Comparison of ENCODE assay signal across 19 mouse cellular contexts in genomic region chr2:165263861-165264260, GRCm38 (mm10). TPM values are rescaled to one million over a fixed set of nuclear protein-coding genes. Genes with fewer than 3 reads are reported as not detected.
DNase-seq lines count a peak whose midpoint lies in the region; ATAC-seq and TF ChIP-seq lines count a peak whose summit lies in the region.
"Had no signal": no experiment of that assay in that cellular context is flagged by ENCODE, and none has a peak within 500 bp of the region (broad histone marks: within the 10 kb centered on the region; RNA-seq: fewer than 3 reads in every experiment).

No protein-coding gene starts in this region.

- H3K4me1 ChIP-seq in forebrain, embryonic 12.5 days, result peaks cover 36% of the 10 kb centered on the region
- H3K4me1 ChIP-seq in forebrain, embryonic 15.5 days, result peaks cover 26% of the 10 kb centered on the region
- peaks cover 21% of the 10 kb centered on the region for H3K4me1 ChIP-seq in midbrain, postnatal 0 days (ENCODE audit: insufficient read depth, low read length)
- H3K4me1 ChIP-seq: heart, embryonic 12.5 days; liver, embryonic 12.5 days had no signal

- H3K36me3 ChIP-seq in forebrain, embryonic 12.5 days (replicated peaks), result no peaks in the 10 kb centered on the region
- no peaks in the 10 kb centered on the region for H3K36me3 ChIP-seq in forebrain, embryonic 15.5 days
- no peaks in the 10 kb centered on the region for H3K36me3 ChIP-seq in midbrain, postnatal 0 days (ENCODE audit: insufficient read depth, low read length)
- H3K36me3 ChIP-seq: heart, embryonic 12.5 days; limb, embryonic 10.5 days; liver, embryonic 12.5 days had no signal

- H3K9me3 ChIP-seq in forebrain, embryonic 12.5 days, result no peaks in the 10 kb centered on the region
- H3K9me3 ChIP-seq in forebrain, embryonic 15.5 days, result no peaks in the 10 kb centered on the region
- no peaks in the 10 kb centered on the region for H3K9me3 ChIP-seq in midbrain, postnatal 0 days (ENCODE audit: low read length)
- H3K9me3 ChIP-seq: heart, embryonic 12.5 days; limb, embryonic 10.5 days; liver, embryonic 12.5 days had no signal

- no peak overlapping the region for H3K4me3 ChIP-seq in forebrain, embryonic 12.5 days (replicated peaks)
- H3K4me3 ChIP-seq in forebrain, embryonic 15.5 days, result no peak overlapping the region
- no peak overlapping the region for H3K4me3 ChIP-seq in midbrain, postnatal 0 days (ENCODE audit: low read depth, low read length)
- H3K4me3 ChIP-seq: heart, embryonic 12.5 days; limb, embryonic 10.5 days; liver, embryonic 12.5 days had no signal

- no peak overlapping the region for H3K4me2 ChIP-seq in forebrain, embryonic 12.5 days
- no peak overlapping the region for H3K4me2 ChIP-seq in forebrain, embryonic 15.5 days (replicated peaks)
- no peak overlapping the region for H3K4me2 ChIP-seq in midbrain, postnatal 0 days (ENCODE audit: low read depth, low read length, poor library complexity, severe bottlenecking)
- H3K4me2 ChIP-seq: heart, embryonic 12.5 days; liver, embryonic 12.5 days had no signal

- no peak overlapping the region for H3K27ac ChIP-seq in forebrain, embryonic 12.5 days
- no peak overlapping the region for H3K27ac ChIP-seq in forebrain, embryonic 15.5 days (replicated peaks)
- H3K27ac ChIP-seq in midbrain, postnatal 0 days (ENCODE audit: low read depth, low read length), result no peak overlapping the region
- H3K27ac ChIP-seq: limb, embryonic 10.5 days; liver, embryonic 12.5 days had no signal

- no peak overlapping the region for H3K9ac ChIP-seq in forebrain, embryonic 12.5 days
- H3K9ac ChIP-seq in forebrain, embryonic 15.5 days (replicated peaks), result no peak overlapping the region
- H3K9ac ChIP-seq in midbrain, postnatal 0 days (replicated peaks; ENCODE audit: low read length, poor library complexity, severe bottlenecking), result no peak overlapping the region
- H3K9ac ChIP-seq: heart, embryonic 12.5 days; liver, embryonic 12.5 days had no signal

- TF ChIP-seq CTCF in brain, embryonic 14.5 days (IDR thresholded peaks at IDR 0.05; ENCODE audit: borderline replicate concordance, extremely low read depth, insufficient read depth, insufficient read length), result no peak
- TF ChIP-seq CTCF in midbrain, postnatal 0 days (IDR thresholded peaks at IDR 0.05), result no peak

- 62% methylated on average over 7 of the region's 7 CpGs for WGBS in forebrain, embryonic 12.5 days
- WGBS in forebrain, embryonic 15.5 days, result 51% methylated on average over 7 of the region's 7 CpGs
- 39% methylated on average over 7 of the region's 7 CpGs for WGBS in midbrain, postnatal 0 days

- DNase-seq in lung, postnatal 10 days, result peak; percentile 38
- no peak for DNase-seq in lung, postnatal 36 days
- peak; percentile 67 for DNase-seq in brain, embryonic 14.5 days (ENCODE audit: low read depth)
- peak; percentile 69 for DNase-seq in midbrain, postnatal 0 days (ENCODE audit: low spot score)
- no peak for DNase-seq in T-cell, adult 2 months (ENCODE audit: low spot score)
- no peak for DNase-seq in kidney, adult 18-20 months
- DNase-seq: B cell, adult 2 months; cerebellum, adult 11 months; gastrocnemius, postnatal 36 days; heart, postnatal 36 days; kidney, adult 2 months; kidney, postnatal 4 days; right cerebral cortex, postnatal 14 days had no signal

- TF ChIP-seq POLR2A in brain, embryonic 14.5 days (IDR thresholded peaks at IDR 0.05; ENCODE audit: borderline replicate concordance, extremely low read depth, insufficient read depth, insufficient read length, poor library complexity, severe bottlenecking), result no peak

- H3K27me3 ChIP-seq in forebrain, embryonic 12.5 days, result peaks cover 42% of the 10 kb centered on the region
- H3K27me3 ChIP-seq in forebrain, embryonic 15.5 days, result peaks cover 2% of the 10 kb centered on the region; the same call in 1 of the 2 replicates
- H3K27me3 ChIP-seq in midbrain, postnatal 0 days (ENCODE audit: insufficient read depth, low read length), result no peaks in the 10 kb centered on the region

- ATAC-seq in forebrain, embryonic 12.5 days (ENCODE audit: low FRiP score), result peak; percentile 44; the same call in 1 of the 2 replicates
- no peak for ATAC-seq in forebrain, embryonic 15.5 days (replicated peaks)
- 0 out of 2 replicates have a peak, but pooled peaks have one; percentile 31 for ATAC-seq in midbrain, postnatal 0 days (ENCODE audit: low FRiP score)
- ATAC-seq: liver, embryonic 12.5 days had no signal

RNA-seq across cellular contexts. Expression of gene Slc35c2, which starts 23.8 kb away (rescaled TPM):
- polyA plus RNA-seq in forebrain, embryonic 12.5 days (2016; fragmentation: Nextera tagmentation; extraction: Ambion mirVana), result 57.9 and 62.4 TPM in 2 replicates
- polyA plus RNA-seq in forebrain, embryonic 15.5 days (2015; fragmentation: Nextera tagmentation; extraction: Ambion mirVana), result 61.4 and 68.7 TPM in 2 replicates
- 62.3 and 78.7 TPM in 2 replicates for polyA plus RNA-seq in brain, embryonic 14.5 days (2012; rRNA removed)
- 89.6 and 98.9 TPM in 2 replicates for total RNA-seq in midbrain, postnatal 0 days (2014; rRNA removed)
- polyA plus RNA-seq in midbrain, postnatal 0 days (2015; fragmentation: Nextera tagmentation; extraction: Ambion mirVana), result 68.7 and 69.3 TPM in 2 replicates

RNA-seq across cellular contexts. Expression of gene Cdh22, which starts 29.2 kb away (rescaled TPM):
- polyA plus RNA-seq in forebrain, embryonic 12.5 days (2016; fragmentation: Nextera tagmentation; extraction: Ambion mirVana), result 10.6 and 11.4 TPM in 2 replicates
- polyA plus RNA-seq in forebrain, embryonic 15.5 days (2015; fragmentation: Nextera tagmentation; extraction: Ambion mirVana), result 6.0 and 6.1 TPM in 2 replicates
- 14.7 and 25.7 TPM in 2 replicates for polyA plus RNA-seq in brain, embryonic 14.5 days (2012; rRNA removed)
- total RNA-seq in midbrain, postnatal 0 days (2014; rRNA removed), result 41.3 and 47.9 TPM in 2 replicates
- 21.9 and 23.2 TPM in 2 replicates for polyA plus RNA-seq in midbrain, postnatal 0 days (2015; fragmentation: Nextera tagmentation; extraction: Ambion mirVana)
- total RNA-seq: megakaryocyte-erythroid progenitor cell, adult 5-6 weeks had no signal
- polyA plus RNA-seq: heart, embryonic 12.5 days had no signal

Comparison
In these comparisons a context has a peak if more than half of its experiments do, and no peak if none do; other contexts are left out.
1. DNase-seq: peak in lung, postnatal 10 days (single experiment), brain, embryonic 14.5 days (single experiment) and midbrain, postnatal 0 days (single experiment); none in lung, postnatal 36 days (single experiment), T-cell, adult 2 months (single experiment) and kidney, adult 18-20 months (single experiment).